Mouse (Mus musculus) retina, postnatal 1 day (tissue): Measurements from ENCODE around the gene Ccdc36.

Source experiments
- DNase-seq: peaks from one replicate; pipeline ENCODE4 v3.0.0-alpha.2; 2012

The Ccdc36 gene

GRCm38 (mm10) chr9:108428384-108428783 lies at the start of gene Ccdc36:
Ccdc36 (minus strand) TSS chr9:108428484.
- no peak for DNase-seq

- DNase-seq: peak; percentile 16
Observed at GRCm38 (mm10) chr9:108474528-108474927, 46.2 kb upstream of the Ccdc36 start.

GRCm38 (mm10) chr9:108469845-108470244 lies 41.6 kb upstream of the Ccdc36 start:
- DNase-seq: no peak

GRCm38 (mm10) chr9:108469430-108469829 lies 41.1 kb upstream of the Ccdc36 start:
- DNase-seq: no peak

GRCm38 (mm10) chr9:108466219-108466618 lies 37.9 kb upstream of the Ccdc36 start:
- DNase-seq: no peak

GRCm38 (mm10) chr9:108463713-108464112 lies 35.4 kb upstream of the Ccdc36 start:
- DNase-seq: no peak

- DNase-seq: no peak
Observed at GRCm38 (mm10) chr9:108462192-108462591, 33.9 kb upstream of the Ccdc36 start.

GRCm38 (mm10) chr9:108461675-108462074 lies 33.4 kb upstream of the Ccdc36 start:
- DNase-seq: no peak

- DNase-seq: peak; percentile 38
Observed at GRCm38 (mm10) chr9:108461181-108461631, 32.9 kb upstream of the Ccdc36 start, which contains the start of gene Klhdc8b. Klhdc8b (minus strand) TSS chr9:108461581.

GRCm38 (mm10) chr9:108460319-108461178 lies 32.3 kb upstream of the Ccdc36 start, which contains the start of gene Ccdc71:
Ccdc71 (plus strand) TSS chr9:108460527.
- peak; percentile 92 for DNase-seq

- no peak for DNase-seq
Observed at GRCm38 (mm10) chr9:108459939-108460318, 31.6 kb upstream of the Ccdc36 start.

GRCm38 (mm10) chr9:108456953-108457352 lies 28.7 kb upstream of the Ccdc36 start:
- no peak for DNase-seq

- no peak for DNase-seq
Observed at GRCm38 (mm10) chr9:108455747-108456571, 27.7 kb upstream of the Ccdc36 start.

- DNase-seq: no peak
Observed at GRCm38 (mm10) chr9:108454429-108454828, 26.1 kb upstream of the Ccdc36 start.

GRCm38 (mm10) chr9:108453458-108453857 lies 25.2 kb upstream of the Ccdc36 start:
- DNase-seq: no peak

GRCm38 (mm10) chr9:108452911-108453310 lies 24.6 kb upstream of the Ccdc36 start:
- no peak for DNase-seq

GRCm38 (mm10) chr9:108452291-108452906 lies 24.1 kb upstream of the Ccdc36 start:
- DNase-seq: peak; percentile 92

- peak; percentile 35 for DNase-seq
Observed at GRCm38 (mm10) chr9:108451519-108452160, 23.4 kb upstream of the Ccdc36 start.

GRCm38 (mm10) chr9:108451170-108451493 lies 22.8 kb upstream of the Ccdc36 start:
- no peak for DNase-seq

GRCm38 (mm10) chr9:108450292-108451169 lies 22.2 kb upstream of the Ccdc36 start:
- DNase-seq: peak; percentile 93

GRCm38 (mm10) chr9:108449860-108450259 lies 21.6 kb upstream of the Ccdc36 start:
- peak; percentile 95 for DNase-seq

GRCm38 (mm10) chr9:108445125-108445524 lies 16.8 kb upstream of the Ccdc36 start:
- no peak for DNase-seq
